Mouse (Mus musculus): Measurements from ENCODE around the gene Ces2g. TPM values are rescaled to one million over a fixed set of nuclear protein-coding genes. Genes with fewer than 3 reads are reported as not detected.

Ces2g gene
- polyA plus RNA-seq, 1 experiment from 2014 or later = 1.1 TPM

- Histone ChIP-seq H3K4me1 (replicated peaks; ENCODE audit: control insufficient read depth, insufficient read depth, low read length) (peaks cover 6% of the 10 kb centered on the region; the same call in 1 of the 2 replicates), H3K27ac (ENCODE audit: low read depth, low read length) (peak within 1 kb of the TSS; percentile 7; the same call in 1 of the 2 replicates), H3K27me3 (replicated peaks; ENCODE audit: control insufficient read depth, insufficient read depth, low read length) (no peaks in the 10 kb centered on the region), H3K4me2 (replicated peaks; ENCODE audit: low read depth) (peak within 1 kb of the TSS; percentile 33), H3K9ac (ENCODE audit: low read depth, low read length) (no peak within 1 kb of the TSS), H3K36me3 (ENCODE audit: control insufficient read depth, insufficient read depth) (no peaks in the 10 kb centered on the region), H3K4me3 (ENCODE audit: low read depth, low read length) (no peak within 1 kb of the TSS), H3K9me3 (ENCODE audit: control insufficient read depth) (no peaks in the 10 kb centered on the region)
- 0 out of 2 replicates have a peak, but pooled peaks have one; percentile 3 for TF ChIP-seq CTCF (IDR thresholded peaks at IDR 0.05; ENCODE audit: low read depth)
- 43% methylated on average over 7 of the region's 7 CpGs for WGBS
- ATAC-seq = peak; percentile 95
Observed at GRCm38 (mm10) chr8:105000586-105000985, 39.1 kb downstream of the Ces2g start, which contains the start of gene Ces2h. Ces2h (plus strand) TSS chr8:105000853.

GRCm38 (mm10) chr8:105010000-105010399 is 48.5 kb downstream of the Ces2g start:
- ATAC-seq = no peak
- H3K36me3 ChIP-seq (ENCODE audit: control insufficient read depth, insufficient read depth) = no peaks in the 10 kb centered on the region
- H3K4me1 ChIP-seq (replicated peaks; ENCODE audit: control insufficient read depth, insufficient read depth, low read length) = no peaks in the 10 kb centered on the region
- no peak overlapping the region for H3K27ac ChIP-seq (ENCODE audit: low read depth, low read length)
- H3K4me3 ChIP-seq (ENCODE audit: low read depth, low read length) = no peak overlapping the region
- no peaks in the 10 kb centered on the region for H3K9me3 ChIP-seq (ENCODE audit: control insufficient read depth)
- H3K4me2 ChIP-seq (replicated peaks; ENCODE audit: low read depth) = no peak overlapping the region
- WGBS = 55% methylated on average over 2 of the region's 2 CpGs
- no peak overlapping the region for H3K9ac ChIP-seq (ENCODE audit: low read depth, low read length)
- no peak for TF ChIP-seq CTCF (IDR thresholded peaks at IDR 0.05; ENCODE audit: low read depth)
- H3K27me3 ChIP-seq (replicated peaks; ENCODE audit: control insufficient read depth, insufficient read depth, low read length) = no peaks in the 10 kb centered on the region

GRCm38 (mm10) chr8:105011136-105011535 is 49.6 kb downstream of the Ces2g start:
- no peak overlapping the region for H3K9ac ChIP-seq (ENCODE audit: low read depth, low read length)
- TF ChIP-seq CTCF (IDR thresholded peaks at IDR 0.05; ENCODE audit: low read depth) = peak; percentile 50
- WGBS = 80% methylated on average over 12 of the region's 12 CpGs
- H3K36me3 ChIP-seq (ENCODE audit: control insufficient read depth, insufficient read depth) = no peaks in the 10 kb centered on the region
- no peaks in the 10 kb centered on the region for H3K27me3 ChIP-seq (replicated peaks; ENCODE audit: control insufficient read depth, insufficient read depth, low read length)
- no peak for ATAC-seq
- H3K4me1 ChIP-seq (replicated peaks; ENCODE audit: control insufficient read depth, insufficient read depth, low read length) = no peaks in the 10 kb centered on the region
- no peak overlapping the region for H3K4me3 ChIP-seq (ENCODE audit: low read depth, low read length)
- no peak overlapping the region for H3K4me2 ChIP-seq (replicated peaks; ENCODE audit: low read depth)
- H3K9me3 ChIP-seq (ENCODE audit: control insufficient read depth) = no peaks in the 10 kb centered on the region
- no peak overlapping the region for H3K27ac ChIP-seq (ENCODE audit: low read depth, low read length)

GRCm38 (mm10) chr8:105014391-105014790 is 52.9 kb downstream of the Ces2g start:
- Histone ChIP-seq H3K9ac (ENCODE audit: low read depth, low read length) (no peak overlapping the region), H3K4me1 (replicated peaks; ENCODE audit: control insufficient read depth, insufficient read depth, low read length) (no peaks in the 10 kb centered on the region), H3K4me2 (replicated peaks; ENCODE audit: low read depth) (no peak overlapping the region), H3K9me3 (ENCODE audit: control insufficient read depth) (no peaks in the 10 kb centered on the region), H3K36me3 (ENCODE audit: control insufficient read depth, insufficient read depth) (no peaks in the 10 kb centered on the region), H3K4me3 (ENCODE audit: low read depth, low read length) (no peak overlapping the region), H3K27me3 (replicated peaks; ENCODE audit: control insufficient read depth, insufficient read depth, low read length) (no peaks in the 10 kb centered on the region), H3K27ac (ENCODE audit: low read depth, low read length) (no peak overlapping the region)
- no peak for TF ChIP-seq CTCF (IDR thresholded peaks at IDR 0.05; ENCODE audit: low read depth)
- WGBS = 97% methylated on average over 5 of the region's 5 CpGs
- no peak for ATAC-seq

Other genes starting within 250 kb of the Ces2g start
- 5.4 and 6.1 TPM in 2 replicates for gene Ces2a, start 227.7 kb upstream of the Ces2g start, polyA plus RNA-seq (2015; fragmentation: Nextera tagmentation; extraction: Ambion mirVana)
- gene Ces2b, start 130.1 kb upstream of the Ces2g start, polyA plus RNA-seq (2015; fragmentation: Nextera tagmentation; extraction: Ambion mirVana) = 0.52 and 1.2 TPM in 2 replicates
- 6.1 and 7.2 TPM in 2 replicates for gene Ces2c, start 114.7 kb upstream of the Ces2g start, polyA plus RNA-seq (2015; fragmentation: Nextera tagmentation; extraction: Ambion mirVana)
- 161 and 172 TPM in 2 replicates for gene Ces2e, start 35.5 kb upstream of the Ces2g start, polyA plus RNA-seq (2015; fragmentation: Nextera tagmentation; extraction: Ambion mirVana)
- gene Ces2f, start 14.4 kb upstream of the Ces2g start, polyA plus RNA-seq (2015; fragmentation: Nextera tagmentation; extraction: Ambion mirVana) = not detected in 2 replicates
- not detected in 2 replicates for gene Ces2h, start 39.1 kb downstream of the Ces2g start, polyA plus RNA-seq (2015; fragmentation: Nextera tagmentation; extraction: Ambion mirVana)
- 0.08 TPM in 1 of 2 replicates, not detected in the other for gene Ces3a, start 86.9 kb downstream of the Ces2g start, polyA plus RNA-seq (2015; fragmentation: Nextera tagmentation; extraction: Ambion mirVana)
- gene Ces3b, start 122.0 kb downstream of the Ces2g start, polyA plus RNA-seq (2015; fragmentation: Nextera tagmentation; extraction: Ambion mirVana) = not detected in 2 replicates
- not detected in 2 replicates for gene Ces4a, start 170.1 kb downstream of the Ces2g start, polyA plus RNA-seq (2015; fragmentation: Nextera tagmentation; extraction: Ambion mirVana)
- 18.9 and 21.8 TPM in 2 replicates for gene Cbfb, start 209.0 kb downstream of the Ces2g start, polyA plus RNA-seq (2015; fragmentation: Nextera tagmentation; extraction: Ambion mirVana)

Measured in intestine, postnatal 0 days (tissue).